Mouse (Mus musculus) liver, embryonic 16.5 days (tissue): ENCODE measurements around the gene Fbxl17. TPM values are rescaled to one million over a fixed set of nuclear protein-coding genes. Genes with fewer than 3 reads are reported as not detected.

ENCODE experiments used
- ATAC-seq: fragments of 200-750 bp; cut with Nextera tagmentation; 2 replicates; pipeline ENCODE4 v1.8.0; 2017; ENCODE audit warnings: low read depth, mild to moderate bottlenecking, moderate number of reproducible peaks, moderate library complexity
- H3K27ac ChIP-seq: fragments of 300-500 bp; sonication (generic); 2 replicates; pipeline ENCODE4 v1.5.1; 2014; ENCODE audit warnings: mild to moderate bottlenecking, low read length
- H3K27me3 ChIP-seq: fragments of 300-500 bp; sonication (generic); 2 replicates; pipeline ENCODE4 v1.6.1; 2014; ENCODE audit warnings: low read depth, low read length, mixed read lengths; ENCODE audit not compliant: control insufficient read depth, insufficient read depth
- H3K36me3 ChIP-seq: fragments of 300-500 bp; sonication (generic); 2 replicates; pipeline ENCODE4 v1.6.1; 2014; ENCODE audit warnings: mild to moderate bottlenecking; ENCODE audit not compliant: control insufficient read depth, insufficient read depth
- H3K4me1 ChIP-seq: fragments of 300-500 bp; sonication (generic); 2 replicates; pipeline ENCODE4 v1.6.1; 2014; ENCODE audit warnings: low read depth, low read length, mixed read lengths; ENCODE audit not compliant: control insufficient read depth
- H3K4me2 ChIP-seq: fragments of 300-500 bp; sonication (generic); 2 replicates; pipeline ENCODE4 v1.6.1; 2014; ENCODE audit warnings: low read depth, low read length, mixed read lengths
- H3K4me3 ChIP-seq: fragments of 300-500 bp; sonication (generic); 2 replicates; pipeline ENCODE4 v1.5.1; 2014; ENCODE audit warnings: low read depth, mild to moderate bottlenecking, low read length
- H3K9ac ChIP-seq: fragments of 300-500 bp; sonication (generic); 2 replicates; pipeline ENCODE4 v1.6.1; 2014; ENCODE audit warnings: low read depth, low read length
- H3K9me3 ChIP-seq: fragments of 300-500 bp; sonication (generic); replicated peaks from 2 replicates; pipeline ENCODE4 v1.6.1; 2016; ENCODE audit warnings: low read length; ENCODE audit not compliant: control insufficient read depth
- WGBS: fragments of 180-500 bp; shearing (Covaris S2); extraction: QIAGEN DNeasy Blood & Tissue Kit; methylation state at CpG from one replicate; pipeline ENCODE4 v1.1.7; 2014; ENCODE audit not compliant: insufficient replicate concordance; 5-methylcytosine and 5-hydroxymethylcytosine counted together
- polyA plus RNA-seq: library from polyadenylated mRNA; unstranded; fragments of >200 nt; fragmentation: Nextera tagmentation; extraction: Ambion mirVana; gene quantifications from 2 replicates; pipeline ENCODE4 v1.2.1, GENCODE M21; 2015

The Fbxl17 gene
- polyA plus RNA-seq, 1 experiment from 2014 or later: 1.3 TPM

DNA sequence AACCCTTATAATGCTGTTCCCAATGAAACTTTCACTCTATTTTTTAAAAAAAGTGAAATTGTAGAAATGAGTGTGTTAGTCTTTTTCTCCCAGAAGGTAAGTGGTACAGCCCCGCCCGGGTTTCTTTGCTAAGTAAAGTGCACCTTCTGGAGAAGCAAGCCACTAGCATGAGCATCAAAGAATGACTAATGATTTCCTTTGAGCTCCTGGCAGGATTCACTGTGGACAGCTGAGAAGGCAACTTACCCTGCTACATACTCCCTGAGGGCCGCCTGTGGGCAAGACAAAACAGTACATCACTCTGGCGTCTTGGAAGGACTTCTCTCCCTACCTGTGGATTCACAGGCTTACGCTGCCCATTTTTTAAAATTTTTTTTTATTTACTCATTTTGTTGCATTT, 217.8 kb downstream of the Fbxl17 start:
- Histone ChIP-seq H3K9ac (no peak overlapping the region), H3K27ac (no peak overlapping the region), H3K4me2 (no peak overlapping the region), H3K4me3 (no peak overlapping the region), H3K27me3 (no peaks in the 10 kb centered on the region), H3K4me1 (peaks cover 3% of the 10 kb centered on the region), H3K36me3 (no peaks in the 10 kb centered on the region), H3K9me3 (no peaks in the 10 kb centered on the region)
- no peak for ATAC-seq
- WGBS: 72% methylated on average over 5 of the region's 5 CpGs

DNA sequence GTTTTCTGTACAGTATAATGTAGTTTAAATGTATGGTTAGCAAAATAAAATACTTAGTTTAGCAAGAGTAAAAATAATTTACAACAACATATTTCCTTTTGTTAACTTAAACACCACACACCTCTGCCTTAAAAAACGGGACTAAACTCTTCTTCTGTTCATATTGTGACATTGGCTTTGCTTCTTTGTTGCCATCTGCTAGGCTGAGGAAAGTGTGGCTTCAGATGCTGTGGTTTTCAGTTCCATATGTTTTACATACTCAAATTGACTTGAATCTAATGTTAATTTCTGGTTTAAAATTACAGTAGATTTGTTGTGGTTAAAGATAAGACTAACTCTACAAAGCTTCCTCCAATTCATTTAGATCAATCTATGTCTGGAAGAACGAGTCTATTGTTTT, 218.8 kb downstream of the Fbxl17 start:
- H3K4me2 ChIP-seq: no peak overlapping the region
- no peak overlapping the region for H3K27ac ChIP-seq
- WGBS: 49% methylated on average over 2 of the region's 2 CpGs
- H3K36me3 ChIP-seq: no peaks in the 10 kb centered on the region
- no peaks in the 10 kb centered on the region for H3K9me3 ChIP-seq
- peaks cover 3% of the 10 kb centered on the region for H3K4me1 ChIP-seq
- no peak overlapping the region for H3K4me3 ChIP-seq
- ATAC-seq: no peak
- H3K27me3 ChIP-seq: no peaks in the 10 kb centered on the region
- no peak overlapping the region for H3K9ac ChIP-seq

DNA sequence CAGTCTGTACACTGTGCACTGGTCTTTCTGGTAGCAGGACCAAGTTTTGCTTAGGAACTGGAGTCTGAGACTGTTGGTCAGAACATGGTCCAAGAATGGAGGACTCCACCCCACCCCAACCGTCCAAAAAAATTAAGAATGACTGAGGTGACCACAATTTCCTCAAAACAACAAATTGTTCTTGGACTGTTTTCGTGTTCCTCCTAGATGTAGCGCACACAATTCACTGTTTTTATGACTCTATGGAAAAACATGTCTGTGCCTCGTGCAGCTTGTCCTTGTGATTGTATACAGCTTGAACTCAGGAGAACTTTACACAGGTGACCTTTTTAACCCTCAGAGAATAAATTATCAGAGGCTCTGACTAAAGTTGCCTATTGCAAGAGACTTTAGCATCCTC, 220.7 kb downstream of the Fbxl17 start:
- no peak for ATAC-seq
- WGBS: 33% methylated on average over 4 of the region's 4 CpGs
- H3K36me3 ChIP-seq: no peaks in the 10 kb centered on the region

DNA sequence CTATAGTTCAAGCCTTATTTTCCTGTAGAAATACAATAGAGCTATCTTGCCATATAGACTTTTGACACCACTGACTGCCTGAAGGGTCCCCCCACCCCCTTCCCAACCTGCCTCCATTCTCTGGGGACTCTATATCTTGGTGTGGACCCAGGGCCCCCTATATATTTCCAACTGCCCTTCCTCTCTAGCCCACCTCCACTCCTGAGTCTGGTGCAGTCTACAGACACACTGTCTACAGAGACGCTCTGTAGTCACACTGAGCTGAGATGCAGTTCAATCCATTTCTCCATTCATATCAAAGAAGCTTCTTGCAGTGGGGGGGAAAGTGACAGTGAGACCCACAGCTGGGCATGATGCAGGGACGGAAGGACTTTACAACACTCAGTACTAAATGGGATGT, 226.5 kb downstream of the Fbxl17 start:
- H3K9ac ChIP-seq: no peak overlapping the region
- no peak overlapping the region for H3K27ac ChIP-seq
- no peaks in the 10 kb centered on the region for H3K27me3 ChIP-seq
- no peak for ATAC-seq
- 76% methylated on average over 2 of the region's 2 CpGs for WGBS
- no peak overlapping the region for H3K4me2 ChIP-seq
- H3K9me3 ChIP-seq: no peaks in the 10 kb centered on the region
- no peaks in the 10 kb centered on the region for H3K4me1 ChIP-seq
- no peaks in the 10 kb centered on the region for H3K36me3 ChIP-seq
- no peak overlapping the region for H3K4me3 ChIP-seq

More for the DNA sequence above, 220.7 kb downstream of the Fbxl17 start:
- H3K27ac ChIP-seq: no peak overlapping the region
- H3K4me2 ChIP-seq: no peak overlapping the region
- no peaks in the 10 kb centered on the region for H3K9me3 ChIP-seq
- H3K9ac ChIP-seq: no peak overlapping the region
- no peaks in the 10 kb centered on the region for H3K27me3 ChIP-seq
- H3K4me3 ChIP-seq: no peak overlapping the region
- no peaks in the 10 kb centered on the region for H3K4me1 ChIP-seq

DNA sequence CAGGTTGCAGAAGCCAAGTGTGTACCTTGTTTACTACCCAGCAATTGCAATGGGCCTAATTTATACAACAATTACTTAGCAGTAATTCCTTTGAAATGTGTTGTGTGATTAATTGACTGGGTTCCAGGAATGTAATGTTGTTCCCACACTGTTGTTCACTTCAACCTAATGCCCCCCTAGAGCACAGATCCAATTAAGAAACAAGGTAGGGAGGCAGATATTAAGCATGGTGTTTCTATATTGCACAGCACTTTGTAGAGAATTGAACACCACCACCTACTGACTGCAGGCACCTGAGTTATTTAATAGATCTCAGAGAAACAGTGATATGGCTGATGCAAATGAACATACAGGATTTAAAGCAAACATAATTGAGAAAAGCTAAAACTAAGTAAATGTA, 226.9 kb downstream of the Fbxl17 start:
- H3K27me3 ChIP-seq: no peaks in the 10 kb centered on the region
- no peaks in the 10 kb centered on the region; the same call in 1 of the 2 replicates for H3K4me1 ChIP-seq
- H3K9ac ChIP-seq: no peak overlapping the region
- H3K27ac ChIP-seq: no peak overlapping the region
- no peak for ATAC-seq
- no peak overlapping the region for H3K4me2 ChIP-seq
- H3K4me3 ChIP-seq: no peak overlapping the region
- H3K36me3 ChIP-seq: no peaks in the 10 kb centered on the region
- H3K9me3 ChIP-seq: no peaks in the 10 kb centered on the region

DNA sequence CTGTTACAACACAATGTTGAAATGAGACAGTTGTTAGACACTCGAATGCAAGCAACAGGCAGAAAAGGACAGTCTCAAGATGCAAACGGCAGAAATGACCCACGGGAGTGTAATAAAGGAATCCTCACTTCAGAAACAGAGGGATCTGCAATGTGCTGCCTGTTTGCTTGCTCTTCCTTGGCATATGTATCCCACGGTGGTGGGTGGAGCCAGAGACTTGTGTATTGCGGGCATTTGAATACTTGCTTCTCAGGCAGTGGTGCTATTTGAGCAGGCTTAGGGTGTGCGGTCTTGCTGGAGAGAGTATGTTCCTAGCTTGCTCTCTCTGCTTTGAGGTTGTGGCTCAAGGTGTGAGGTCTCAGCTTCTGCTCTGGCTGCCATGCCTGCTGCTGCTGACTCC, 228.8 kb downstream of the Fbxl17 start:
- 74% methylated on average over 6 of the region's 6 CpGs for WGBS
- Histone ChIP-seq H3K9me3 (no peaks in the 10 kb centered on the region), H3K27ac (no peak overlapping the region), H3K36me3 (no peaks in the 10 kb centered on the region), H3K4me2 (no peak overlapping the region), H3K9ac (no peak overlapping the region), H3K4me1 (peaks cover 3% of the 10 kb centered on the region; the same call in 1 of the 2 replicates), H3K27me3 (no peaks in the 10 kb centered on the region), H3K4me3 (no peak overlapping the region)
- no peak for ATAC-seq

DNA sequence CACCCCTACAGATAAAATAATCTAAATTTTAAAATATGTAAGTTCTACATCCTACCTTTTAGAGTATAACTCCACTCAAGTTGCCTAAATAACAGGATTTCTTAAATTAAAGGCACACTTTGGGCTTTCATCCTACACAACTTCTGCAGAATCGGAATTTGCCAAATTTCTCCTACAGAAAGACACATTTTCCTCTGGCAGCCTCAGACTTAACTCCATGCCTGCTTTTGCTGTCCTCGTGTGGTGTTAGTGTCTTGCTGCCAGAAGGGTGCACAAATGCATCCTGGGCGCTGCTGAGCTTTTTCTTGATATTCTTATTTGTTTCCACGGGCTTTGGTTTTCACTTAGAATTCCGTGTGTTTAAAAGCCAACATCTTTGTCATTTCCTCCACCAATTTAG, 229.3 kb downstream of the Fbxl17 start:
- Histone ChIP-seq H3K4me2 (no peak overlapping the region), H3K4me3 (no peak overlapping the region), H3K36me3 (no peaks in the 10 kb centered on the region), H3K4me1 (peaks cover 3% of the 10 kb centered on the region; the same call in 1 of the 2 replicates), H3K27ac (no peak overlapping the region), H3K9me3 (no peaks in the 10 kb centered on the region), H3K27me3 (no peaks in the 10 kb centered on the region), H3K9ac (no peak overlapping the region)
- ATAC-seq: no peak
- 80% methylated on average over 5 of the region's 5 CpGs for WGBS

DNA sequence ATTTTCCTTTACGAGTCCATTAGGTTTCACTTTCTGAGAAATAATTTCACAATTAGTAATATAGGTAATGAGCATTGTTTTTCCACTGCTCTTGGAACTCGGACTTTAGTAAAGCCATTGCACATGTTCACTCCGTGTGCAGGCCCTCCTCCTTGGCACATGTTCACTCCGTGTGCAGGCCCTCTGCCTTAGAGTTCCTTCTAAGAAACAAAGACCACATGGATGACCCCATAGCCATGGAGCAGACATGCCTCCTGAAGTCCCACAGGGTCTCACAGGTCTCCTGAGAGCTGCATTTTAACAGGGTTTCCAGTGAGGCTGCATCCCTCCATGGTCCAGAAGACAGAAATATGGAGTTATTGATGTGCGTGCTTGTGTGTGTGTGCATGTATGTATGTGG, 237.1 kb downstream of the Fbxl17 start:
- peaks cover 22% of the 10 kb centered on the region for H3K4me1 ChIP-seq

DNA sequence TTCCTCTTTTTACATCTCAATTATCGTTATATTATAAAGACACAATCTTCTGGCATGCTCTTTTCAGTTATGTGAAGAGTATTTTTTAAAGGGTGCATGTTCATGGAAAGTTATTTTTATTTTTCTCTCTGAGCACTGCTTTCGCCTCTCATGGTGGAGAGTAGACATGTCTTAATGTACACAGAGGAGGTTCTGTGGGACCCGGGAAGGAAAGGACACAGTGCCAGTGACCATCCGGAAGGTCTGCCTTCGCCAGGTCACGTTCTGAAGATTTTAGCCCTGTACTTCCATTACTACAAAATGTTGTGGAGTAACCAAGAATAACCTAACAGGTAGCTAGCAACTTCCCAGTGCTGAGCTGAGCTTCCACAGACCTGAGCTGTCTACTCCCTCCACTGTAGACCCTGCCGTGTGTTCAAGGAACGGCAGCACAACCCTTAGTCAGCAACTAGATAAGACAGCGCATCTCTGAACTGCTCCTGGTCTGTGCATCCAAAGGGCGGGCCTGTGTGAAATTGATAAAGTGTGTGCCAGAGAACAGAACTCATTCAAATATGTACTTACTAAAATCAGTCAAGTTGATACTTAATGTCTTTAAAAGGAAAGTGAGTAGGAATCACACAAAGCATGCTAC, 238.2 kb downstream of the Fbxl17 start:
- peak; percentile 100 for ATAC-seq
- no peak overlapping the region for H3K4me3 ChIP-seq
- H3K4me2 ChIP-seq: peak overlapping the region; percentile 56
- peak overlapping the region; percentile 92 for H3K27ac ChIP-seq
- no peaks in the 10 kb centered on the region for H3K27me3 ChIP-seq
- 41% methylated on average over 10 of the region's 10 CpGs for whole genome bisulfite sequencing
- H3K9ac ChIP-seq: peak overlapping the region; percentile 8; the same call in 1 of the 2 replicates
- no peaks in the 10 kb centered on the region for H3K9me3 ChIP-seq
- peaks cover 21% of the 10 kb centered on the region for H3K4me1 ChIP-seq
- H3K36me3 ChIP-seq: no peaks in the 10 kb centered on the region

More for the DNA sequence above, 237.1 kb downstream of the Fbxl17 start:
- Histone ChIP-seq H3K4me3 (no peak overlapping the region), H3K9ac (no peak overlapping the region), H3K9me3 (no peaks in the 10 kb centered on the region), H3K27ac (peak overlapping the region; percentile 80), H3K27me3 (no peaks in the 10 kb centered on the region), H3K36me3 (no peaks in the 10 kb centered on the region), H3K4me2 (no peak overlapping the region)
- 85% methylated on average over 5 of the region's 5 CpGs for WGBS
- ATAC-seq: no peak
